Mouse (Mus musculus) ES-Bruce4 (cell line): ENCODE results near the gene Atg13.

Experiments
- CTCF ChIP-seq: IDR thresholded peaks from one replicate; pipeline ENCODE4 v1.8.1; 2011; ENCODE audit warnings: low read depth, low read length
- EP300 ChIP-seq: IDR thresholded peaks from 2 replicates; pipeline ENCODE4 v1.6.1; 2011; ENCODE audit warnings: low read depth, low read length; ENCODE audit not compliant: insufficient read depth
- POLR2A ChIP-seq: IDR thresholded peaks from one replicate; pipeline ENCODE4 v1.8.1; 2011; ENCODE audit warnings: low read length; ENCODE audit not compliant: insufficient read depth

- no peak for TF ChIP-seq CTCF
- peak; percentile 13 for TF ChIP-seq POLR2A
- TF ChIP-seq EP300 = no peak
Observed at GRCm38 (mm10) chr2:91649553-91650359, 60.6 kb downstream of the Atg13 start, which contains the start of the genes Zfp408 and Arhgap1.
